Mouse (Mus musculus) kidney, adult 2 months (tissue): ENCODE measurements around the gene Hoxa7. TPM values are rescaled to one million over a fixed set of nuclear protein-coding genes. Genes with fewer than 3 reads are reported as not detected.
A peak's percentile ranks its signal among the peaks of the same experiment; 100 is the strongest.

Experiments
- DNase-seq: peaks from one replicate; pipeline ENCODE4 v3.0.0; 2021
- H3K27ac ChIP-seq: fragments of 200-500 bp; 2 replicates; pipeline ENCODE4 v1.5.1; 2012; ENCODE audit warnings: low read depth, low read length, control low read depth, inconsistent platforms; ENCODE audit not compliant: insufficient read depth
- H3K27me3 ChIP-seq: fragments of 200-500 bp; replicated peaks from 2 replicates; pipeline ENCODE4 v1.6.1; 2012; ENCODE audit warnings: mild to moderate bottlenecking, moderate library complexity, low read length, inconsistent platforms; ENCODE audit not compliant: control insufficient read depth, insufficient read depth
- H3K36me3 ChIP-seq: fragments of 200-500 bp; 2 replicates; pipeline ENCODE4 v1.6.1; 2012; ENCODE audit warnings: mild to moderate bottlenecking, moderate library complexity, low read length, inconsistent platforms; ENCODE audit not compliant: control insufficient read depth, insufficient read depth
- H3K4me1 ChIP-seq: fragments of 200-500 bp; 2 replicates; pipeline ENCODE4 v1.6.1; 2011; ENCODE audit warnings: low read length; ENCODE audit not compliant: control insufficient read depth, insufficient read depth
- H3K4me3 ChIP-seq: fragments of 200-500 bp; 2 replicates; pipeline ENCODE4 v1.5.1; 2011; ENCODE audit warnings: mild to moderate bottlenecking, low read depth, low read length, control low read depth; ENCODE audit not compliant: insufficient read depth
- CTCF ChIP-seq: fragments of 200-500 bp; conservative IDR thresholded peaks from 2 replicates; pipeline ENCODE4 v1.5.1; 2011; ENCODE audit warnings: low read depth, mild to moderate bottlenecking, control low read depth, low read length, moderate library complexity, mixed read lengths; ENCODE audit not compliant: insufficient read depth, insufficient read length
- POLR2A ChIP-seq: fragments of 200-500 bp; IDR thresholded peaks from one replicate; pipeline ENCODE4 v1.6.1; 2011; ENCODE audit warnings: low read depth, low read length, control low read depth
- WGBS: fragments of 180-500 bp; shearing (Covaris S2); methylation state at CpG from one replicate; pipeline ENCODE4 v1.1.7; 2018; 5-methylcytosine and 5-hydroxymethylcytosine counted together
- polyA plus RNA-seq: library from polyadenylated mRNA; depleted of rRNA; stranded (reverse); fragments of >200 nt; gene quantifications from 2 replicates; pipeline ENCODE4 v1.2.3, GENCODE M21; 2012

Hoxa7 gene
- polyA plus RNA-seq, 1 experiment, result 44.1 TPM

- H3K4me1 ChIP-seq, result no peaks in the 10 kb centered on the region
- TF ChIP-seq CTCF (no peak), POLR2A (no peak)
- H3K27ac ChIP-seq, result no peak overlapping the region
- peak overlapping the region; percentile 47 for H3K4me3 ChIP-seq
- no peaks in the 10 kb centered on the region for H3K36me3 ChIP-seq
- H3K27me3 ChIP-seq, result peaks cover 3% of the 10 kb centered on the region; the same call in 1 of the 2 replicates
- no peak for DNase-seq
- WGBS, result 66% methylated on average over 3 of the region's 3 CpGs
Observed at GRCm38 (mm10) chr6:52246916-52247315, 25.3 kb upstream of the Hoxa7 start.

- Histone ChIP-seq H3K4me1 (peaks cover under 1% of the 10 kb centered on the region; the same call in 1 of the 2 replicates), H3K27ac (peak overlapping the region; percentile 40), H3K36me3 (no peaks in the 10 kb centered on the region), H3K4me3 (peak overlapping the region; percentile 47), H3K27me3 (peaks cover 3% of the 10 kb centered on the region; the same call in 1 of the 2 replicates)
- TF ChIP-seq CTCF (no peak), POLR2A (no peak)
- WGBS, result 16% methylated on average over 26 of the region's 26 CpGs
- no peak for DNase-seq
Observed at GRCm38 (mm10) chr6:52246403-52246803, 24.7 kb upstream of the Hoxa7 start.

GRCm38 (mm10) chr6:52245757-52246142 lies 24.1 kb upstream of the Hoxa7 start, which contains the start of gene Hoxa11:
Gene Hoxa11, minus strand, starts transcription at chr6:52245810.
- H3K4me1 ChIP-seq, result peaks cover 6% of the 10 kb centered on the region; the same call in 1 of the 2 replicates
- H3K36me3 ChIP-seq, result no peaks in the 10 kb centered on the region
- H3K27me3 ChIP-seq, result peaks cover 3% of the 10 kb centered on the region; the same call in 1 of the 2 replicates
- TF ChIP-seq CTCF (no peak), POLR2A (no peak)
- peak within 1 kb of the TSS; percentile 62 for H3K4me3 ChIP-seq
- peak within 1 kb of the TSS; percentile 73 for H3K27ac ChIP-seq
- WGBS, result 2% methylated on average over 20 of the region's 20 CpGs
- peak; percentile 71 for DNase-seq

GRCm38 (mm10) chr6:52245040-52245756 lies 23.5 kb upstream of the Hoxa7 start:
- no peak for TF ChIP-seq POLR2A
- no peak for TF ChIP-seq CTCF
- peak overlapping the region; percentile 73 for H3K27ac ChIP-seq
- peaks cover 3% of the 10 kb centered on the region; the same call in 1 of the 2 replicates for H3K27me3 ChIP-seq
- 2% methylated on average over 71 of the region's 71 CpGs for WGBS
- DNase-seq, result no peak
- peaks cover 6% of the 10 kb centered on the region; the same call in 1 of the 2 replicates for H3K4me1 ChIP-seq
- no peaks in the 10 kb centered on the region for H3K36me3 ChIP-seq
- peak overlapping the region; percentile 62 for H3K4me3 ChIP-seq

- peak overlapping the region; percentile 62 for H3K4me3 ChIP-seq
Observed at GRCm38 (mm10) chr6:52244471-52245039, 22.9 kb upstream of the Hoxa7 start.

GRCm38 (mm10) chr6:52243681-52244121 lies 22.0 kb upstream of the Hoxa7 start:
- Histone ChIP-seq H3K36me3 (no peaks in the 10 kb centered on the region), H3K27me3 (peaks cover 3% of the 10 kb centered on the region; the same call in 1 of the 2 replicates), H3K27ac (peak overlapping the region; percentile 39; the same call in 1 of the 2 replicates), H3K4me1 (peaks cover 6% of the 10 kb centered on the region; the same call in 1 of the 2 replicates), H3K4me3 (peak overlapping the region; percentile 40)
- no peak for DNase-seq
- TF ChIP-seq CTCF, result no peak
- no peak for TF ChIP-seq POLR2A
- 58% methylated on average over 12 of the region's 12 CpGs for WGBS

More at GRCm38 (mm10) chr6:52244471-52245039, 22.9 kb upstream of the Hoxa7 start:
- Histone ChIP-seq H3K4me1 (peaks cover 6% of the 10 kb centered on the region; the same call in 1 of the 2 replicates), H3K27ac (0 out of 2 replicates have a peak overlapping the region, but pooled peaks have one; percentile 73), H3K27me3 (peaks cover 3% of the 10 kb centered on the region; the same call in 1 of the 2 replicates), H3K36me3 (no peaks in the 10 kb centered on the region)
- 24% methylated on average over 23 of the region's 23 CpGs for WGBS
- no peak for TF ChIP-seq POLR2A
- TF ChIP-seq CTCF, result no peak
- DNase-seq, result no peak

GRCm38 (mm10) chr6:52242801-52243332 lies 21.2 kb upstream of the Hoxa7 start:
- Histone ChIP-seq H3K36me3 (no peaks in the 10 kb centered on the region), H3K27me3 (peaks cover 3% of the 10 kb centered on the region; the same call in 1 of the 2 replicates)
- TF ChIP-seq POLR2A, result no peak
- TF ChIP-seq CTCF, result no peak

More at GRCm38 (mm10) chr6:52242801-52243332, 21.2 kb upstream of the Hoxa7 start:
- H3K4me1 ChIP-seq, result peaks cover 7% of the 10 kb centered on the region; the same call in 1 of the 2 replicates
- 73% methylated on average over 4 of the region's 4 CpGs for WGBS
- H3K4me3 ChIP-seq, result no peak overlapping the region
- DNase-seq, result no peak
- H3K27ac ChIP-seq, result no peak overlapping the region
